Mouse (Mus musculus): ENCODE data around the gene Nr2c2ap.
A peak's percentile ranks its signal among the peaks of the same experiment; 100 is the strongest.

Nr2c2ap gene

DNA sequence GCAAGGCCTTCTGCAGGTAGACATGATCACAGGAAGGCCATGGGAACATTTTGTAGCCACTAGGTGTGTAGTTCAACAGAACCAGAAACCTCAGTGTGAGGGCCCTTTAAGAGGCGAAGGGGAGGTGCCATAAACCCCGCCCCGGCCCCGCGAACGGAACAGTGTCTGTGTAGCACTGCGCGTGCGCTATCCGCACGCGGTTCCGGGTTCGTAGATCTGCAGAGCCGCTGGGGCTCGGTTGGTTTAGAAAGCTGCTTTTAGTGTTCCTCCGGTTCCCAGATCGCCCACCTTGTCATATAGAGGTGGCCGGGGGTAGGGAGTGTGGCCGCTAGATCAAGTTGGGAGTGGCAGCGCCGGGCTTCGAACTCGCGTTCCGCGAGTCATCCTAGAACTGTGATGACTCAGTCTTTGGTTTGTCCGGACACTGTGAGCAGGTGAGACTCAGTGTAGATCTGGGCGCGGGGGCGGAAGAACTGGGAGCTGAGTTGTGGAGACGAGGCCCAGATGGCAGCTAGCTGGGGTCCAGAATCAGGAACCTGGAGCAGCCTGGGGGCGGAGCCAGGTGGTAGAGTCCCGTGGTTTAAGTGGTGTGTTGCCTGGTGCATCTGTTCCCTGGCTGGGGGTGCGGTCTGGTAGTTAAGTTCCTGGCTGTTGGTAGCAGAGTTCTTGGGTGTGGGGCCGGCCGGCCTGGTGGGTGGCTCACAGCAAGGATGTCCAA is at the start of gene Nr2c2ap:
Gene Nr2c2ap, plus strand, starts transcription at position 168 of the 718 bp plus-strand sequence.
- peak; percentile 94 for DNase-seq (ENCODE audit: low read depth, low spot score)

DNA sequence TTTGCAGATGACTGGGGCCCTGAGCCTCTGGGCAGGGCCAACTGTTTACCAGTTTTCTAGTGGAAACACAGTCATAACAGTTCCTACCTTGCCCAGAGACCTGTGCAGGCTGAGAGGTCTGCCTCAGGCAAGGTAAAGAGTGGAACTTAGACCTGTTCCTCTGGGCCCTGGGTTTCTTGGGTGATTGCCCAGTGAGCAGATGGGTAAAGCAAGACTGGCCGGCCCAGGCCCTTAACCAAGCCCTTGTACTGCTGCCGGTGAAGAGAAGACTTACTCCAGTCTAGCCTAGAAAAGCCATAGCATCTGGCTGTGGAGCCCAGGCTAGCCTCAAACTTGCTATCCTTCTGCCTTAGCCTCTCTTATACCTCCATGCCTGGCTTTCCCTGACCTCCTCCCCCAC is 49.2 kb upstream of the Nr2c2ap start:
- no peak for DNase-seq (ENCODE audit: low read depth, low spot score)

DNA sequence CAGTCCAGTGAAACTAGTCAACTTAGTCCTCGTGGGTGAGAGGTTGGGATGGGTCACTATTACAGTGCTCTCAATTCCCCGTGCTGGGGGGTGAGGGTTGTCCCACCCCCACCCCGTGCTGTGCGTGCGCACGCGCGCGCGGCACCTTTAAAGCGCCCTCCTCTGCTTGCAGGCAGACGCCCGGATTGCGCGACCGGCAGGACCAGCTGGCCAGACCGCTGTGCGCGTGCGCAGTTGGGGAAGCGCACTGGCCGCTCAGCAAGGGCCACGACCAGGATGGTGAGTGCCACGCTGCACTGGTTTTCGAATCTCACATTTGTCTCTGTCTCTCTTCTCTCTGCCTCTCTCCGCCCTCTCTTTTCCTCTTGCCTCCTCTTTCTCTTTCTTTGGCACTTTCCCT is 47.8 kb upstream of the Nr2c2ap start, which contains the start of gene Hapln4:
Gene Hapln4, plus strand, starts transcription at position 173 of the 400 bp plus-strand sequence.
- peak; percentile 74 for DNase-seq (ENCODE audit: low read depth, low spot score)

DNA sequence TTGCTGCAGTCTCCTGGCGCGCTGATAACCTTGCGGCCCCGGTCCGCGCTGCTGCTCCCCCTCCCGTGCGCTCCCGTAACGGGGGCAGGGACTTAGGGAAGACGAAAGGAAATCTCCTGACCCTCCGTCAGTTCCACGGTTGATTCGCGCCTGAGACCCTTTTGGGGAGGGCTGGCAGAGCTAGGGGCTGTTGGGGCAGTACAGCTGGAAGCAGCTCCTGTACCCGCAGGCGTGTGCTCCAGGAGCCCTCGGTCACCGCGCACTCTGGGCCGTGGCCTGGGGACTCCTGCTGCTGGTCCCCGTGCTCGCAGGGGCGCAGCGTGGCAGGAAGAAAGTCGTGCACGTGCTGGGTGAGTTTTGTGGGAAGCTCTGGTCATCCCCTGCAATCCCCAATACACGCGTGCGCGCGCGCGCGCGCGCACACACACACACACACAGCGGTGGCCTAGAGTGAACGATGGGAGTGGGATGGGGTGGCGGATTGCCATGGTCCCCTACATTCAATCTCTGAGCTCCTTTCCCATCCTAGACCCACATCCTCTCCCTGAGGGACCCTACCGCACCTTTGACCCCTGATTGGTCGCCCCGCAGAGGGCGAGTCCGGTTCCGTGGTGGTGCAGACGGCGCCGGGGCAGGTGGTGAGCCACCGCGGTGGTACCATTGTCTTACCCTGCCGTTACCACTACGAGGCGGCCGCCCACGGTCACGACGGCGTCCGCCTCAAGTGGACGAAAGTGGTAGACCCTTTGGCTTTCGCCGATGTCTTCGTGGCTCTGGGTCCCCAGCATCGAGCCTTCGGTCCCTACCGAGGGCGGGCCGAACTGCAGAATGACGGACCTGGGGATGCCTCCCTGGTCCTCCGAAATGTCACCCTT is 46.7 kb upstream of the Nr2c2ap start:
- peak; percentile 47 for DNase-seq (ENCODE audit: low read depth, low spot score)

DNA sequence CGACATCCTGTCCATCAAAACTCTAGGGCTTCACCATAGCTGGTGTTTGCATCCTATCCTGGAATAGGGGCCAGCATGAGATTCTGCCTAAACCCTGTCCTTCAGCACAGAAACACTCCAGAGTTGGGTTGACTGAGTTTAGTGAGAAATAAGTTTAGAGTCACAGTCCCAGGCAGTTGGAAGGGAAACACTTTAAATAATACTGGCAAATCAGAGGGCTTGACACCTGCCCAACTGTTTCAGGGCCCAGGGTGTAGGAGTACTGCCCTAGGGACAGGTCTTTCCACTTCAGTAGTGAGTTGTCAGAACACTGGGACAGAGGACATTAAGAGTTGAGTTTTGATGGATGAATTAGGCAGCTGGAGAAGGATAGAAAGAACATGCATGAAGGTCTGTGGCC is 45.0 kb upstream of the Nr2c2ap start:
- no peak for DNase-seq (ENCODE audit: low read depth, low spot score)

DNA sequence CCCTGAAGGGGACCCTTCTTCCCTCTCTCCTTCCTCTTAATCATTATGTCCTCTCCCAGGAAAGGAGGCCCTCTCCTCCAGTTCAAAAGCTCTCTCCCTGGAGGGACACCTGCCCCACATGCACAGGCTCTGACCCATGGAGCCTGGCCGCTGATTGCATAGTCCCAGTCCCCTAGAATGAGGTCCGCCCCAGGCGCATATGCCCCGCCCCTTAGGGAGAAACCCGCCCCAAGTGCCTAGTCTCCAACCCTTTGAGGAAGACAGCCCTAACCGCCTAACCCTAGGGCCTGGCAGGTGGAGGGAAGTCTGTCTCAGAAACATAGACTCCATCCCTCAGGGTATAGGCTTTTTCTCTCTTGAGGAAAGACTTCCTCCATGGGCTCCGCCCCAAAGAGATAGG is 43.9 kb upstream of the Nr2c2ap start:
- no peak for DNase-seq (ENCODE audit: low read depth, low spot score)

DNA sequence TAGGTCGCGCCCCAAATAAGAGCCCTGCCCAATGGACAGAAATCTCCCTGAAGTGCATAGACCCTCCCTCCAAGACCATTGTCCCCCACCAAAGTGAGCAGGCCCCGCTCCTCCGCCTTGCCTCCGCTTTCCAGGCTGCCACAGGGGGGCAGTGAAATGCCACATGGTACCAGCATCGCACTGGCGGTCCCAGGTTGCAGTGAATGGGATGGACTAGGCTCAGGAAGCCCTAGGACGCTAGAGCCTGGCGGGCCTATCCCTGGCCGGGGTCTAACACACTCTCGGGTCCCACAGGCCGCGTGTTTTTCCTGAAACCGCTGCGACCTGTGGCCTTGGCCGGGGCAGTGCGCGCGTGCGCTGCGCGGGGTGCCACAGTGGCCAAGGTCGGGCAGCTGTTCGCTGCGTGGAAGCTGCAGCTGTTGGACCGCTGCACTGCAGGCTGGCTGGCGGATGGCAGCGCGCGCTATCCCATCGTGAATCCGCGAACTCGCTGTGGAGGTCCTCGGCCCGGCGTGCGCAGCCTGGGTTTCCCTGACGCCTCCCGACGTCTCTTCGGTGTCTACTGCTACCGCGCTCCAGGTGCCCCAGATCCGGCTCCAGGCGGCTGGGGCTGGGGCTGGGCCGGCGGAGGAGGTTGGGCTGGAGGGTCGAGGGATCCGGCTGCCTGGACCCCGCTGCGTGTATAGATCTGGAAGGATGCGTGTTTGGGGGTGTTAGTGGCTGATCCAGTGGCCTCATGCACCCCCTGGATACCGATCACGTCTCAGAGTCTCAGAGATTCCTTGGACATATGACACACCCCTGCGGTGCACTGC is 43.1 kb upstream of the Nr2c2ap start:
- peak; percentile 63 for DNase-seq (ENCODE audit: low read depth, low spot score)

DNA sequence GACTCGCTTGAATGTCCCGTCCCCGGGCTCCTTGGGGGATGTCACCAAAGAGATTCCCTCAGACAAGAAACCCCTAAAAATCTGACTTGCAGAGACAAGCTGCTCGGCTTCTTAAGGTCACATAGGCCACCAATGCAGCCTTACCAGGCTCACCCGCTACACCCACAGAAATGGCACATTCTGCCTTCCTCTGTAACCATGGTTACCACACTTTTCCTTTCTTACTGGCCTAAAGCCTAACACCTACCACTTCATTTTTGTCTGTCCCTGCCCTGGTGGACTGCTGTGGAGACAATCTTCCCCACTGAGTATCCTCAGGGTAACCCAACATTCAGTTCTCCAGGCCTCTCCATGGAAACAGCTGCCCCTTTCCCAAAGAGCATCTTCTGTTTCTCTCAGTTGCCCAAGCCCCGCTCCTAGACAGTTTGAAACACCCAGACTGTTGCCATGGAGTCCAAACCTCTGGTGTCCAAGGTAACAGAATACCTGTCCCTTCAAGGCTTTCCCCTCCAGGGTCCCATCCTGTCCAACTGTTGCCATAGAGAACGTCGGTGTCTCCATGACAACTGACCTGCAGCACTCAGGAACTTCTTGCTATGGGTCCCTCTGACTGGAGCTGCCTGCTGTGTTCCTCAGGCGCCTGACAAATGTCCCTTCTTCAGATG is 41.7 kb upstream of the Nr2c2ap start:
- DNase-seq (ENCODE audit: low read depth, low spot score), result peak; percentile 65

DNA sequence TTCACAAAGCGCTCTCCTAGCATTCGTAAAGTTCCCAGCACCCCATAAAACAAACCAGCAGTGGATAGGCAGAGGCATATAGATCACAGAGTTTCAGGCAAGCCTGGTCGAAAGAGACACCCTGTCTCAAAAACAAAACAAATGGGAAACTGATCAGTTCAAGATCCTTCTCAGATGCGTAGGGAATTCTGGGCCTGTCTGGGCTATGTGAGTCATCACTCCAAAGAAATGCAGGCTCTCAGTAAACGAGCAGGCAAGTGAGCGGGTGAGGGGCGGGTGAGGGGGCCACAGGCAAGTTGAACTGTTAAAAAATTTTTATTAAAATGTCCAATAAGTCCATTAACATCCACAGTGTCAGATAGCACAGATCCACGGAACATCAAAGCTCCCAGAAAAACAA is 38.3 kb upstream of the Nr2c2ap start:
- no peak for DNase-seq (ENCODE audit: low read depth, low spot score)

DNA sequence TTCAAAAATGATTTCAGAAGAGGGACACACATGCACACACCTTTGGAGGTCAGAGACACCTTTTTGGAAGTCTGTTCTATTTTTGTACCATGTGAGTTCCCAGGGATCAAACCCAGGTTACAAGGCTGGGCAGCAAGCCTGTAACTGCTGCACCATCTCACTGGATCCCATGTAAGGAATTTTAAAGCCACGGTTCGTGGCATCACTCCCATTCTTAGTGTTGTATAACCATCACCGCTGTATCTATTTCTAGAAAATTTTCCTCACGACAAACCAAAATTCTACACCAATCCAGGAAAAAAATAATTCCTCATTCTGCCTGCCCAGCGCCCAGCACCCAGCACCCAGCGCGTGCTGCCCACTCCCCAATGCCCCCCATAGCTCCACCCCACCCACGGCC is 31.9 kb upstream of the Nr2c2ap start:
- no peak for DNase-seq (ENCODE audit: low read depth, low spot score)

DNA sequence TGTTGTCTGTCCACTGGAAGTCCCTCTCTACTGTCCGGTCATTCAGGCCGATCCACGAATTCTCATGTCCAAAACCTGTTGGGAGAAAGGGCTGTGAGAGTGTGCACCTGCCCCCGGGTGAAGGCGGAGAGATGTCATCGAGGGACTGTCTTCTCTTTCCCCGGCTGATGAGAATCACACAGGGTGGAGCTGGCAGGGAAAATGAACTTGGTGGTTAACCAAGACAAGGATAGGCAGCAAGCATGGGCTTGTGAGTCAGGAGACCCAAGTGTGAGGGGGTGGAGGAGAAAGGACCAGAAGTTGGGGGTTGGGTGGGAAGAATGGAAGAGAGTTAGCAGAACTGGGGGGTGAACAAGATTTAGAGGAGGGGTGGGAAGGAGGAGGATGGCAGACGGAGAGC is 30.9 kb upstream of the Nr2c2ap start:
- DNase-seq (ENCODE audit: low read depth, low spot score), result no peak

DNA sequence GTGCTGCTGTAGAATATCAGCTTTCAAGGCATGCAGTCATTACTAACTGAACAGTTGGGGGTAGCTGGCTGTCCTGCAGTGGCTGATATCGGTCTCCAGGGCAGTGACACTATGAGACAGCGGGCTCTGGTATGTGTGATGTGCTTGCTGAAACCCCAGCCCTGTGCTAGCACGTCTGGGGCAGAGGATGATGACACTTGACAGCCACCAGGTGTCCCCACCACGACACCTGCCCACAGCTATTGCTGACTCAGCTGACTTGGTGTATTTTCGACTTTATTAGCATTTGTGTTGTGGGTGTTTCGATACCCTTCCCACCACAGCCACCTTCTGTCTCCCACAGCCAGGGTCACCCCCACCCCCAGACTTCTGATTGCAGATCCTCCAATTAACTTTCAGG is 26.6 kb upstream of the Nr2c2ap start:
- DNase-seq (ENCODE audit: low read depth, low spot score), result peak; percentile 36

DNA sequence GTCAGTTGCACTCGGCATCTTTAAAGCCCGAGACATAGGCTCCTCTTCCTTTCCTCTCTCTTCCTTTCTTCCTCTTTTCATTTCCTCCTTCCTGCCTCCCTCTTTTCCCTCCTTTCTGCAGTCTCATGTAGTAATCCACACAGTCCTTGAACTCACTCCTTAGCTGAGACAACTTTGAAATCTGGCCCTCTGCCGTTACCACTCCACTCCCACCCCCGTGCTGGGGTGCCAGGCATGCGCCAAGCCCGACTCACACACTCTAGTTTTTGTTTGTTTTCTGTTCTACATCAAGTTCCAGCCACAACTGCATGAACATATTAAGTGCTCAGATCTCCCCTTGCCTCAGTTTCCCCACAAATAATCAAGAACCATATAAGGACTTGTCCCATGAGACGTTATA is 26.2 kb upstream of the Nr2c2ap start:
- DNase-seq (ENCODE audit: low read depth, low spot score), result no peak

DNA sequence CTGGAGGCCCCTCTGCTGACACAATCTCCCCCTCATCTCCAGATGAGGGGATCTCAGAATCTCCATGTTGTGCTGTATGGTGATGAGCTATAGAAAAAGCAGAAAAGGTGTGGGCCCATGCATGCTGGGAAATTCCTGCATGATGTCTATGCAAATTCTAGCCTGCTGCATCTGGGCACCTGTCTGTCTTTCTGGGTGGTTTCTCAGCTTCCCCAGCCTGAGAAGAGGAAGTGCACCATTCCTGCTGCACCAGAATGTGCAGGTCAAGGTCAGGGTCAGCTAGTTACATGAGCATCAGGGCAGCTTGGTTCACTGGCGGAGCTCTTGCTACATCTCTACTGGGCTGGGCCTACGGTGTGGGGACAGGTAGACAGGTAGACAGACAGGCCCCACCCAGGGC is 20.7 kb upstream of the Nr2c2ap start:
- DNase-seq (ENCODE audit: low read depth, low spot score), result no peak

DNA sequence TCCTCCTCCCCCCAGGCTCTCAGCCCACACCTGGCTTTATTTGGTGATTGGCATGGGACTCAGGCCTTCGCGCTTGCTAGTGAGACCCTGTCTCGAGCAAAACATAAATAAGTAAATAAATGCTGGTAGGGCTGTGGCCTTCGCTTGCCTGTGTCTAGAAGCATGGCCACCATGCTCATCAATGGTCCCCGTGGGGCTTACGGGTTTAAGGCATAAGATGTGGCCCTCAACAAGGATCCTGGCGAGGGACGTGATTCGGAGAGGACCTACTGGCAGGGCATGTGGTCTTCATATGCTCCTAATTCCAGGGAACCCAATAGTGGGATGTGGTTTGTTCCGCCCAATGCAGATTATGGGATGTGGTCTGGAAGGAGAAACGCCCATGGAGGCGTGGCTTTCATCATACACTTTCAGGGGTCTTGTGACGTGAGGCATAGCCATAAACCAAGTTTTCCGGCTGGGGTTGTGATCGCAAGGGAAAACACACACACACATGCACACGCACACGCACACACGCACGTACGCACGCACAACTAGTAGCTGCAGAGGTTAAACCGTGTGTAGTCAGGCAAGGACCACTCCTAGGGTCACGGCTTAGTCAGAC is 19.8 kb upstream of the Nr2c2ap start:
- DNase-seq (ENCODE audit: low read depth, low spot score), result no peak

DNA sequence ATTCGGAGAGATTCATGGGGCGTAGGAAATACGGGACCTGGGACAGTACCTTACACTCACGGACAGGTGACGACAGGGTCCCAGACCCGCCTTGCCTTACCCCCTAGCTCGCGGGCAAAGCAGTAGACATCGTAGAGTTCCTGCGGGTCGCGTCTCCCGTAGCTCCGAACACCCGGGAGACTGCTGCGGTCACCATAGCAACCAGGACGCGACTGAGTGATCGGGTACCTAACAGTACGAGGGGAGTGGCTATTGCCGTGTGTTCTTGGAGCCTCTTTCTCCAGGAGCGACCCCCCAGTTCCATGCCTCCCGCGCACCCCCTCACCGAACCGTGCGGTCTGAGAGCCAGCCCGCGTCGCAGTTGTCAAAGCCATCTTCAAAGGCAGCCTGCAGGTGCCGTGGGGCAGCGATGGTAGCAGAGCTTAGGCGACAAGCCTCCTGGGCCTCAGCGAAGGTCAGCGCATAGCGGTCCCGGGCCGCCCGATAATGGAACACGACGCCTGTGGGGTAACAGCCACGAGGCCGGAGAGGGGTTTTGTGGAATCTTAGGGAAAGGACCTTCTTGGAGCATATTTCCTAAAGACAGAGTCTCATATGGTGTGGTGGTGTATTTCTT is 18.6 kb upstream of the Nr2c2ap start:
- peak; percentile 36 for DNase-seq (ENCODE audit: low read depth, low spot score)

DNA sequence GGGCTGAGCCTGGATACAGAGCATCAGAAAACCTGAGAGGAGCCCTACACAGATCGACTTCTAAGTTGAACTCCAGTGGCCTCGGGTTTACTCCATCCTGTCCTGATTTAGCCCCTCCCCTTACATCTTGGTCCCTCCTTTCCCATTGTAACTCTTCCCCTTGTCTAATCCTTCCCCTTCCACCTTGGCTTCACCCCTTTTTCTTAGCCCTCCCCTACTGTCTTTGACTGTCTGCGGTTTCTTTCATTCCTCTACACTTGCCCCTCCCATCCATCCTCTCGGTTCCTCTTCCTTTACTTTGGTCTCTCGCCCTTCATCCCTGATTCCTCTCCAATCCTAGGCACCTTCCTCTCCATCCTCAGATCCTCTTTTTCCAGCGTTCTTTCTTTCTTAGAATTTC is 16.6 kb upstream of the Nr2c2ap start:
- no peak for DNase-seq (ENCODE audit: low read depth, low spot score)

DNA sequence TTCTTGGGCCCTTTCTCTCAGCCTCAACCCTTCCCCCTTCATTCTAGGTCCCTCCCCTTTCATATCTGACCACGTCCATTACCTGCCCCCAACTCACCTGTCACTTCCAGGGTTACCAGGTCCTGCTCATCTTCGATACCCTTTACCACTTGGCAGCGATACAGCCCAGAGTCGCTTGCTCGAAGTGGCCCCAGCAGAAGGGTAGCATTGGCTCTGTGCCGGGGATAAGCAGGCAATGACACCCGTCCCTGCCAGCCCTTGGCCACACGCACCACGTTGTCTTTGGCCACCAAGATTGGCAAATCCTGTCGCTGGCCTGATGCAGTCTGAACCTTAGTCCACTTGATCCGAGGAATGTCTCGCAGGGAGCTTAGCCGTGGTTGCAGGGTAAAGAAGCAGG is 16.2 kb upstream of the Nr2c2ap start:
- no peak for DNase-seq (ENCODE audit: low read depth, low spot score)

DNA sequence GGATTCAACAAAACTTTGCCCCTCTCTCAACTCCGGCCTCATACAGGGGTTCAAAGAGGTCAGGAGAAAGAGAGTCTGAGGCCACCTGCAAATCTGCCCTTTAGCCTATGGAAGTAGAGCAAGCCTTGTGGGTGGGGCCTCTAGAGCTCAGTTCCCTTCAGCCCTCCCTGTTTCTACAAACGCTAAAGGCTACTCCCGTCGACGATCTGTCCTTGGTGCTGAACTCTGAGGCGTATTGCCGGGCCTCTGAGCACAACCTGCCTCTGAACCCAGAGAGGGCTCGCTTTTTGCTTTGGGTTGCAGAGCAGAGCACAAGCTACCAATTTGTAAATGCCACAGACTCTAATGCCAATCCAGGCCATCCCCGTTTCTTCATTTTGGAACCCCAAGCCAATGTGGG is 13.5 kb upstream of the Nr2c2ap start:
- peak; percentile 70 for DNase-seq (ENCODE audit: low read depth, low spot score)
